Mouse (Mus musculus) embryonic fibroblast, embryonic 13.5 days (primary cell): ENCODE results near the gene Eipr1. TPM values are rescaled to one million over a fixed set of nuclear protein-coding genes. Genes with fewer than 3 reads are reported as not detected.

ENCODE experiments used
- H3K27ac ChIP-seq: 2 replicates; pipeline ENCODE4 v1.5.1; 2012; ENCODE audit warnings: low read length, control low read depth, inconsistent platforms; ENCODE audit not compliant: insufficient read depth
- H3K4me1 ChIP-seq: 2 replicates; pipeline ENCODE4 v1.6.1; 2011; ENCODE audit warnings: low read length; ENCODE audit not compliant: control insufficient read depth, insufficient read depth
- H3K4me3 ChIP-seq: 2 replicates; pipeline ENCODE4 v1.5.1; 2011; ENCODE audit warnings: mild to moderate bottlenecking, control low read depth, low read length; ENCODE audit not compliant: insufficient read depth
- CTCF ChIP-seq: IDR thresholded peaks from 2 replicates; pipeline ENCODE4 v1.5.1; 2011; ENCODE audit warnings: mild to moderate bottlenecking, control low read depth, low read length, moderate library complexity, borderline replicate concordance; ENCODE audit not compliant: insufficient read depth
- POLR2A ChIP-seq: IDR thresholded peaks from 2 replicates; pipeline ENCODE4 v1.6.1; 2011; ENCODE audit warnings: low read depth, mild to moderate bottlenecking, control low read depth, low read length, moderate library complexity
- polyA plus RNA-seq: library from polyadenylated mRNA; stranded (reverse); fragments of >200 nt; gene quantifications from 2 replicates; pipeline ENCODE4 v1.2.4, GENCODE M21; 2011; ENCODE audit warnings: low read depth; ENCODE audit not compliant: missing spikeins, insufficient read length

Gene Eipr1
- polyA plus RNA-seq = 10.7 and 13.7 TPM in 2 replicates

- TF ChIP-seq CTCF (no peak), POLR2A (peak; percentile 65)
- H3K4me3 ChIP-seq = peak within 1 kb of the TSS; percentile 79
- H3K27ac ChIP-seq = no peak within 1 kb of the TSS
- H3K4me1 ChIP-seq = no peaks in the 10 kb centered on the region
These were observed at the start of gene Eipr1 for GRCm38 (mm10) chr12:28751508-28752263. TSS of gene Eipr1 (plus strand) at chr12:28751803.

GRCm38 (mm10) chr12:28704381-28704780 is 47.2 kb upstream of the Eipr1 start:
- Histone ChIP-seq H3K4me1 (no peaks in the 10 kb centered on the region), H3K4me3 (no peak overlapping the region), H3K27ac (no peak overlapping the region)
- TF ChIP-seq POLR2A (no peak), CTCF (peak; percentile 14; the same call in 1 of the 2 replicates)

GRCm38 (mm10) chr12:28705204-28705603 is 46.4 kb upstream of the Eipr1 start:
- no peak overlapping the region for H3K4me3 ChIP-seq
- H3K27ac ChIP-seq = no peak overlapping the region
- no peaks in the 10 kb centered on the region for H3K4me1 ChIP-seq
- no peak for TF ChIP-seq CTCF
- TF ChIP-seq POLR2A = no peak

- Histone ChIP-seq H3K27ac (no peak overlapping the region), H3K4me3 (no peak overlapping the region), H3K4me1 (no peaks in the 10 kb centered on the region)
- TF ChIP-seq POLR2A (no peak), CTCF (no peak)
These were observed 43.4 kb upstream of the Eipr1 start for GRCm38 (mm10) chr12:28708154-28708553.

DNA sequence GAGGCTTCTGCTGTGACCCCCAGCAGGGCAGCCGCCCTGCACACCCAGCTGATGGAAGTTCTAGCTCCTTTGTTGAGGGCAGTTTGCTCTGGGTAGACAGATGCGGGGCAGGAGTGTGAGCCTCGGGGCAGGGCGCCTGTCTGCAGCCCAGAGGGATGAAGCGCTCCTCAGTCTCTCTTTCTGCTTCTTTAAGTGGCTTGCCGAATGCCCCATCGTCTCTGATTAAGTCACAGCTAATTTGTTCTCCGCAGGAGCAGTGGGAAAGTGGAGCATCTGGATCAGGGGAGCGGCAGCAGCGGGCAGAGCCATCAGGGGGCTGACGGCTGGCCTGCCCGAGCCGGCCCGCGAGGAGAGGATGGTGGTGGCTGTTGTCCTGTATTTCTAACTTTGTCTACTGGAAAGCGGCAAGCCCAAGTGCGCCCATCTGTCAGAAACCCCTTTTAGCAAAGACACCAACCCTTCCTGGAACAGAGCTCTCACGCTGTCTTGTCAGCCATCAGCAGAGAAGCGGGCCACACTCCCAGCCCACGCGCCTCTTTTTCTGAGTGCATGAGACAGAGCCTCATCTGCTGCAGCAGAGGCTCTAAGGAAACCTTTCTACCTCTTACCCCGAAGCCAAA is 40.9 kb upstream of the Eipr1 start:
- Histone ChIP-seq H3K4me3 (no peak overlapping the region), H3K4me1 (no peaks in the 10 kb centered on the region), H3K27ac (no peak overlapping the region)
- TF ChIP-seq CTCF (no peak), POLR2A (no peak)

DNA sequence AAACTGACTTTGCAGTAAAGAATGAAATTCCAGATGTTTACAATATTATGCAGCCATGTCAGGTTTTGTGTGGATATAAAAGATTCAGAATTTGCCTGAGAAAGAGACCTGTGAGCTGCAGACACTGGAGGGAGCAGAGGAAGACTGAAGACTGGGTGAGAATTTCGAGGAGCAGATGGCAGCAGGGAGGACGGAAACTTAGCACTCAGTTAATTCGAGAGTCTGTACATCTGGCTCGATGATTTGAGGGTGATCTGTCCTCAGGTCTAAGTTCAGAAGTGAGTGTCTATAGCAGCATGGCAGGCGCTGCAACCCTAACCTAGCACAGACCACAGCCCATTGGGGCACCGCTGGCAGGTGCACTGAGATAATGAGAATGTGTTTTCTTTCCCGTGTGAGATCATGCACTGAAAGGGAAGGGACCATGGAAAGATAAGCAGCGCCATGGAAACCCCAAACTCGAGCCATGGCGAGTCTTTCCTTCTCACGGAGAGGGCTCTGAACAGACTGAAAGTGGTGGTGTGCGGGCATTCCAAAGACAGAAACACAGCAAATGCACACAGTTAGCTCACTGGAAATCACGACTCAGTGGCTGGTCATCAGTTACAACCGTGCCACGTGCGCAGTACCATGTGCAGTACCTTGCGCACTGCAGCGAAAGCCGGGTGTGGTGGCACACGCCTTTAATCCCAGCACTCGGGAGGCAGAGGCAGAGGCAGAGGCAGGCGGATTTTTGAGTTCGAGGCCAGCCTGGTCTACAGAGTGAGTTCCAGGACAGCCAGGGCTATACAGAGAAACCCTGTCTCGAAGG is 36.6 kb upstream of the Eipr1 start:
- H3K27ac ChIP-seq = no peak overlapping the region

GRCm38 (mm10) chr12:28717066-28717465 is 34.5 kb upstream of the Eipr1 start:
- no peaks in the 10 kb centered on the region for H3K4me1 ChIP-seq
- no peak overlapping the region for H3K4me3 ChIP-seq
- H3K27ac ChIP-seq = no peak overlapping the region
- TF ChIP-seq CTCF = no peak
- no peak for TF ChIP-seq POLR2A

More for the DNA sequence above, 36.6 kb upstream of the Eipr1 start:
- no peaks in the 10 kb centered on the region for H3K4me1 ChIP-seq
- no peak overlapping the region for H3K4me3 ChIP-seq
- TF ChIP-seq CTCF (no peak), POLR2A (no peak)

DNA sequence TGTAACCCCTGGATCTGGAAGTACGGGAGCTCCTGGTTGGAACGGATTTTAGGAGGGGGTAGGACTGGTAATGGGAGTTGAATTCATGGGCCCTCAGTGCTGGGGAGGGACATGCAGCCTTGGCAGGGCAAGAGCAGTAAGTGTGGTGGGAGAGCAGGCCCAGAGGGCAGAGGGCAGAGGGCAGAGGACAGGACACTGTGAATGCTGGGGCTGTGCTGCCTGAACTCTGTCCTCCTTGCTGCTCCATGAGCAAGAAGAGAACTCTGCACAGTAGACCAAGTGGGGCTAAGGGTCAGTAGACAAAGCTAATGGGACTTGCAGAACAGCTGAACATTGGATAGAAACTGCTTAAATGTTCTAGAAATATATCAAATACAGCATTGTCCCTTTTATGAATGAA is 33.5 kb upstream of the Eipr1 start:
- H3K27ac ChIP-seq = no peak overlapping the region
- no peak overlapping the region for H3K4me3 ChIP-seq

DNA sequence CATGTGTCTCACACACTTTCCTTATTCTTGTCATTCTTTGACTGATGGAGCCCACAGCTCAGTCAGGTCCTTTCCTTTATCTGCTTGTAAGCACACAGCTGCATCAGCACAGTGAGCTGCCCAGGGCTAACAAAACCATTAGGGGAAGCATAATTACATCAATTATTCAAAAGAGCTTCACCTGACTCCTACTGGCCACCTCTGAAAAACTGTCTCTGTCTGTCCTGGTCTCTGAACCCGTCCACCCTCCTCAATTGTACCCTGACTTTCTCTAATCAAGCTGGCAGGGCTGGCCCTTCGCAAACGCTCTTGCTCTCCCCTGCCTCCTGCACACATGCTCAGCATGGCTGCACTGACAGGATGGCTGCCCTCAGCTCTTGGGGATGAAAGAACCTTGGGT is 27.2 kb upstream of the Eipr1 start:
- no peak for TF ChIP-seq POLR2A
- TF ChIP-seq CTCF = no peak
- no peaks in the 10 kb centered on the region for H3K4me1 ChIP-seq
- no peak overlapping the region for H3K27ac ChIP-seq
- H3K4me3 ChIP-seq = no peak overlapping the region

More for the DNA sequence above, 33.5 kb upstream of the Eipr1 start:
- no peaks in the 10 kb centered on the region for H3K4me1 ChIP-seq
- no peak for TF ChIP-seq POLR2A
- no peak for TF ChIP-seq CTCF

GRCm38 (mm10) chr12:28726204-28726603 is 25.4 kb upstream of the Eipr1 start:
- Histone ChIP-seq H3K4me1 (no peaks in the 10 kb centered on the region), H3K27ac (no peak overlapping the region), H3K4me3 (no peak overlapping the region)
- TF ChIP-seq CTCF (no peak), POLR2A (no peak)
